Mouse (Mus musculus): Measurements from ENCODE around the gene Pear1. TPM values are rescaled to one million over a fixed set of nuclear protein-coding genes. Genes with fewer than 3 reads are reported as not detected.

The Pear1 gene
- total and polyA plus RNA-seq, 3 experiments, result 0.20 to 1.2 (median 0.46) TPM

- Histone ChIP-seq H3K36me3 (replicated peaks in 1 of 2; ENCODE audit: control insufficient read depth in 1 of 2, insufficient read depth in 1 of 2, low read length in 1 of 2) (peaks cover 48 to 84% of the 10 kb centered on the region in 2 experiments), H3K4me2 (ENCODE audit: insufficient read depth, low read depth, poor library complexity, severe bottlenecking) (no peak overlapping the region), H3K9me3 (replicated peaks; ENCODE audit: low read length) (no peaks in the 10 kb centered on the region), H3K4me1 (ENCODE audit: control insufficient read depth in 1 of 2, insufficient read depth in 2 of 2) (no peaks in the 10 kb centered on the region), H3K9ac (ENCODE audit: insufficient read depth, low read depth) (no peak overlapping the region), H3K79me2 (replicated peaks; ENCODE audit: control insufficient read depth, extremely low read depth, insufficient read depth, poor library complexity, severe bottlenecking) (no peaks in the 10 kb centered on the region), H3K27me3 (replicated peaks) (no peaks in the 10 kb centered on the region), H3K4me3 (replicated peaks in 1 of 3; ENCODE audit: low read depth in 2 of 3, low read length in 2 of 3, poor library complexity in 1 of 3) (no peak overlapping the region), H3K27ac (ENCODE audit: insufficient read depth, low read depth) (no peak overlapping the region)
- dilution Hi-C loops (cut with MboI; ENCODE audit: extremely low pct_ligation_motif_present, extremely low pct_unique_long_range_greater_than_20kb, low sequenced_read_pairs), result no loop called here
- in situ Hi-C loops (cut with MboI; ENCODE audit: low pct_ligation_motif_present, low pct_unique_long_range_greater_than_20kb, low sequenced_read_pairs), result no loop called here
- TF ChIP-seq UBTF (IDR thresholded peaks at IDR 0.05; ENCODE audit: low read depth, low read length) (no peak), GABPA (IDR thresholded peaks at IDR 0.05; ENCODE audit: insufficient replicate concordance, low read depth, low read length) (no peak), HCFC1 (IDR thresholded peaks at IDR 0.05; ENCODE audit: low read depth, low read length) (no peak), ZNF384 (IDR thresholded peaks at IDR 0.05; ENCODE audit: low read depth, low read length) (no peak), TBP (conservative IDR thresholded peaks at IDR 0.05; ENCODE audit: low read depth, low read length) (no peak), MXI1 (IDR thresholded peaks at IDR 0.05; ENCODE audit: low read depth, low read length) (no peak), ETS1 (conservative IDR thresholded peaks at IDR 0.05; ENCODE audit: low read depth, low read length) (no peak), KAT2A (IDR thresholded peaks at IDR 0.05; ENCODE audit: insufficient replicate concordance, low read length) (no peak), ZKSCAN1 (IDR thresholded peaks at IDR 0.05; ENCODE audit: borderline replicate concordance, low read depth, low read length) (no peak), TCF12 (IDR thresholded peaks at IDR 0.05; ENCODE audit: low read depth, low read length) (no peak), CTCF (conservative IDR thresholded peaks at IDR 0.05 in 1 of 2, IDR thresholded peaks at IDR 0.05 in 1 of 2; ENCODE audit: low read depth in 2 of 2, low read length in 2 of 2) (no peak), JUND (conservative IDR thresholded peaks at IDR 0.05; ENCODE audit: low read depth, low read length) (no peak), ZMIZ1 (IDR thresholded peaks at IDR 0.05; ENCODE audit: low read depth, low read length) (no peak), POLR2A (IDR thresholded peaks at IDR 0.05; ENCODE audit: low read depth, low read length) (no peak), JUN (IDR thresholded peaks at IDR 0.05; ENCODE audit: insufficient read depth, low read depth, low read length) (no peak), MYC (IDR thresholded peaks at IDR 0.05; ENCODE audit: low read depth, low read length) (no peak)
- DNase-seq (ENCODE audit: extremely low read depth), result no peak
These were observed 99.5 kb downstream of the Pear1 start for GRCm38 (mm10) chr3:87724556-87724955.

GRCm38 (mm10) chr3:87718525-87718924 is 105.6 kb downstream of the Pear1 start:
- H3K9me3 ChIP-seq (replicated peaks; ENCODE audit: low read length), result no peaks in the 10 kb centered on the region
- in situ Hi-C loops (cut with MboI; ENCODE audit: low pct_ligation_motif_present, low pct_unique_long_range_greater_than_20kb, low sequenced_read_pairs), result no loop called here
- no peak for TF ChIP-seq TCF12 (IDR thresholded peaks at IDR 0.05; ENCODE audit: low read depth, low read length)
- peak; percentile 61 for TF ChIP-seq BHLHE40 (IDR thresholded peaks at IDR 0.05; ENCODE audit: low read depth, low read length)
- DNase-seq (ENCODE audit: extremely low read depth), result peak; percentile 12
- peaks cover 27 to 79% of the 10 kb centered on the region in 2 experiments for H3K36me3 ChIP-seq (replicated peaks in 1 of 2; ENCODE audit: control insufficient read depth in 1 of 2, insufficient read depth in 1 of 2, low read length in 1 of 2)
- H3K9ac ChIP-seq (ENCODE audit: insufficient read depth, low read depth), result no peak overlapping the region
- no peak overlapping the region for H3K4me3 ChIP-seq (replicated peaks in 1 of 3; ENCODE audit: low read depth in 2 of 3, low read length in 2 of 3, poor library complexity in 1 of 3)
- no peak overlapping the region for H3K27ac ChIP-seq (ENCODE audit: insufficient read depth, low read depth)
- dilution Hi-C loops (cut with MboI; ENCODE audit: extremely low pct_ligation_motif_present, extremely low pct_unique_long_range_greater_than_20kb, low sequenced_read_pairs), result no loop called here
- H3K4me1 ChIP-seq (ENCODE audit: control insufficient read depth in 1 of 2, insufficient read depth in 2 of 2), result peaks cover 5 to 12% of the 10 kb centered on the region in 2 experiments; a peak in 3 of 4 replicates
- H3K79me2 ChIP-seq (replicated peaks; ENCODE audit: control insufficient read depth, extremely low read depth, insufficient read depth, poor library complexity, severe bottlenecking), result no peaks in the 10 kb centered on the region
- H3K4me2 ChIP-seq (ENCODE audit: insufficient read depth, low read depth, poor library complexity, severe bottlenecking), result no peak overlapping the region
- H3K27me3 ChIP-seq (replicated peaks), result no peaks in the 10 kb centered on the region

Other genes starting within 250 kb of the Pear1 start
- gene Arhgef11, start 206.7 kb downstream of the Pear1 start, total RNA-seq (2012; rRNA removed), result 7.7 and 8.7 TPM in 2 replicates
- 5.0 and 5.6 TPM in 2 replicates for gene Arhgef11, start 206.7 kb downstream of the Pear1 start, total RNA-seq (2014; rRNA removed)
- gene Arhgef11, start 206.7 kb downstream of the Pear1 start, polyA plus RNA-seq (2012; ENCODE audit: insufficient read length, low read depth), result 7.6 and 11.7 TPM in 2 replicates
- gene Lrrc71, start 75.7 kb downstream of the Pear1 start, total RNA-seq (2012; rRNA removed), result 0.17 and 0.21 TPM in 2 replicates
- not detected in 2 replicates for gene Lrrc71, start 75.7 kb downstream of the Pear1 start, total RNA-seq (2014; rRNA removed)
- gene Lrrc71, start 75.7 kb downstream of the Pear1 start, polyA plus RNA-seq (2012; ENCODE audit: insufficient read length, low read depth), result 0.14 TPM in 1 of 2 replicates, not detected in the other
- gene Ntrk1, start 29.1 kb downstream of the Pear1 start, total RNA-seq (2012; rRNA removed), result 0.92 and 1.6 TPM in 2 replicates
- 0.36 and 0.55 TPM in 2 replicates for gene Ntrk1, start 29.1 kb downstream of the Pear1 start, total RNA-seq (2014; rRNA removed)
- 0.47 and 0.53 TPM in 2 replicates for gene Ntrk1, start 29.1 kb downstream of the Pear1 start, polyA plus RNA-seq (2012; ENCODE audit: insufficient read length, low read depth)
- gene Insrr, start 27.4 kb downstream of the Pear1 start, total RNA-seq (2012; rRNA removed), result 0.08 TPM in 1 of 2 replicates, not detected in the other
- not detected in 2 replicates for gene Insrr, start 27.4 kb downstream of the Pear1 start, total RNA-seq (2014; rRNA removed)
- gene Insrr, start 27.4 kb downstream of the Pear1 start, polyA plus RNA-seq (2012; ENCODE audit: insufficient read length, low read depth), result 0.06 TPM in 1 of 2 replicates, not detected in the other
- 39.2 and 46.6 TPM in 2 replicates for gene Sh2d2a, start 22.4 kb upstream of the Pear1 start, total RNA-seq (2012; rRNA removed)
- gene Sh2d2a, start 22.4 kb upstream of the Pear1 start, total RNA-seq (2014; rRNA removed), result 19.9 and 23.2 TPM in 2 replicates
- 66.8 and 74.5 TPM in 2 replicates for gene Sh2d2a, start 22.4 kb upstream of the Pear1 start, polyA plus RNA-seq (2012; ENCODE audit: insufficient read length, low read depth)
- 48.6 and 51.7 TPM in 2 replicates for gene Prcc, start 61.3 kb upstream of the Pear1 start, total RNA-seq (2012; rRNA removed)
- gene Prcc, start 61.3 kb upstream of the Pear1 start, total RNA-seq (2014; rRNA removed), result 24.8 and 26.4 TPM in 2 replicates
- gene Prcc, start 61.3 kb upstream of the Pear1 start, polyA plus RNA-seq (2012; ENCODE audit: insufficient read length, low read depth), result 55.7 and 58.5 TPM in 2 replicates
- 199 and 223 TPM in 2 replicates for gene Hdgf, start 82.0 kb upstream of the Pear1 start, total RNA-seq (2012; rRNA removed)
- 215 and 219 TPM in 2 replicates for gene Hdgf, start 82.0 kb upstream of the Pear1 start, total RNA-seq (2014; rRNA removed)
- gene Hdgf, start 82.0 kb upstream of the Pear1 start, polyA plus RNA-seq (2012; ENCODE audit: insufficient read length, low read depth), result 468 and 755 TPM in 2 replicates
- 160 and 176 TPM in 2 replicates for gene Mrpl24, start 95.2 kb upstream of the Pear1 start, total RNA-seq (2012; rRNA removed)
- gene Mrpl24, start 95.2 kb upstream of the Pear1 start, total RNA-seq (2014; rRNA removed), result 166 and 168 TPM in 2 replicates
- 123 and 156 TPM in 2 replicates for gene Mrpl24, start 95.2 kb upstream of the Pear1 start, polyA plus RNA-seq (2012; ENCODE audit: insufficient read length, low read depth)
- 40.8 and 52.9 TPM in 2 replicates for gene Isg20l2, start 106.0 kb upstream of the Pear1 start, total RNA-seq (2012; rRNA removed)
- gene Isg20l2, start 106.0 kb upstream of the Pear1 start, total RNA-seq (2014; rRNA removed), result 68.8 and 76.2 TPM in 2 replicates
- gene Isg20l2, start 106.0 kb upstream of the Pear1 start, polyA plus RNA-seq (2012; ENCODE audit: insufficient read length, low read depth), result 44.5 and 45.0 TPM in 2 replicates
- 11.4 and 12.3 TPM in 2 replicates for gene Rrnad1, start 106.4 kb upstream of the Pear1 start, total RNA-seq (2012; rRNA removed)
- 7.3 and 8.0 TPM in 2 replicates for gene Rrnad1, start 106.4 kb upstream of the Pear1 start, total RNA-seq (2014; rRNA removed)
- gene Rrnad1, start 106.4 kb upstream of the Pear1 start, polyA plus RNA-seq (2012; ENCODE audit: insufficient read length, low read depth), result 11.7 and 12.5 TPM in 2 replicates
- 0.38 TPM in 2 replicates for gene Crabp2, start 124.4 kb upstream of the Pear1 start, total RNA-seq (2012; rRNA removed)
- gene Crabp2, start 124.4 kb upstream of the Pear1 start, total RNA-seq (2014; rRNA removed), result 0.27 TPM in 1 of 2 replicates, not detected in the other
- 0.97 and 1.0 TPM in 2 replicates for gene Crabp2, start 124.4 kb upstream of the Pear1 start, polyA plus RNA-seq (2012; ENCODE audit: insufficient read length, low read depth)
- 0.04 TPM in 2 replicates for gene Nes, start 146.8 kb upstream of the Pear1 start, total RNA-seq (2012; rRNA removed)
- gene Nes, start 146.8 kb upstream of the Pear1 start, total RNA-seq (2014; rRNA removed), result 0.04 TPM in 1 of 2 replicates, not detected in the other
- 0.04 TPM in 2 replicates for gene Nes, start 146.8 kb upstream of the Pear1 start, polyA plus RNA-seq (2012; ENCODE audit: insufficient read length, low read depth)
- 0.04 TPM in 1 of 2 replicates, not detected in the other for gene Bcan, start 175.9 kb upstream of the Pear1 start, total RNA-seq (2012; rRNA removed)
- not detected in 2 replicates for gene Bcan, start 175.9 kb upstream of the Pear1 start, total RNA-seq (2014; rRNA removed)
- not detected in 2 replicates for gene Bcan, start 175.9 kb upstream of the Pear1 start, polyA plus RNA-seq (2012; ENCODE audit: insufficient read length, low read depth)
- gene Hapln2, start 203.3 kb upstream of the Pear1 start, total RNA-seq (2012; rRNA removed), result not detected in 2 replicates
- gene Hapln2, start 203.3 kb upstream of the Pear1 start, total RNA-seq (2014; rRNA removed), result not detected in 2 replicates
- not detected in 2 replicates for gene Hapln2, start 203.3 kb upstream of the Pear1 start, polyA plus RNA-seq (2012; ENCODE audit: insufficient read length, low read depth)
- 49.1 and 64.2 TPM in 2 replicates for gene Gpatch4, start 218.8 kb upstream of the Pear1 start, total RNA-seq (2012; rRNA removed)
- 20.3 and 21.6 TPM in 2 replicates for gene Gpatch4, start 218.8 kb upstream of the Pear1 start, total RNA-seq (2014; rRNA removed)
- gene Gpatch4, start 218.8 kb upstream of the Pear1 start, polyA plus RNA-seq (2012; ENCODE audit: insufficient read length, low read depth), result 128 and 182 TPM in 2 replicates
- 98.1 and 124 TPM in 2 replicates for gene Naxe, start 234.2 kb upstream of the Pear1 start, total RNA-seq (2012; rRNA removed)
- gene Naxe, start 234.2 kb upstream of the Pear1 start, total RNA-seq (2014; rRNA removed), result 65.6 and 71.0 TPM in 2 replicates
- 80.5 and 91.3 TPM in 2 replicates for gene Naxe, start 234.2 kb upstream of the Pear1 start, polyA plus RNA-seq (2012; ENCODE audit: insufficient read length, low read depth)

Data from CH12.LX (cell line).